Mouse (Mus musculus) brain, embryonic 14.5 days (tissue): ENCODE measurements at regions not wholly inside any gene's neighbourhood (a gene's known extent, or its start where the extent isn't known, plus 50 kb on each side); places are given as distances from the start of the nearest gene placed in this dataset.

ENCODE experiments used
- CTCF ChIP-seq: fragments of 200-500 bp; IDR thresholded peaks from 2 replicates; pipeline ENCODE4 v1.5.1; 2012; ENCODE audit warnings: inconsistent platforms, mild to moderate bottlenecking, moderate library complexity, borderline replicate concordance; ENCODE audit not compliant: insufficient read depth, insufficient read length; ENCODE audit errors: extremely low read depth
- POLR2A ChIP-seq: fragments of 200-500 bp; IDR thresholded peaks from 2 replicates; pipeline ENCODE4 v1.6.1; 2012; ENCODE audit warnings: mild to moderate bottlenecking, inconsistent platforms, borderline replicate concordance; ENCODE audit not compliant: poor library complexity, insufficient read depth, insufficient read length, severe bottlenecking; ENCODE audit errors: extremely low read depth

- TF ChIP-seq CTCF (no peak), POLR2A (no peak)
Measured at GRCm38 (mm10) chr1:186497333-186497732, 208.5 kb downstream of the Tgfb2 start.
